Mouse (Mus musculus): ENCODE measurements around the gene Drd3. TPM values are rescaled to one million over a fixed set of nuclear protein-coding genes. Genes with fewer than 3 reads are reported as not detected.
A peak's percentile ranks its signal among the peaks of the same experiment; 100 is the strongest.

Drd3 gene
- polyA plus RNA-seq, 1 experiment from 2014 or later = not detected

DNA sequence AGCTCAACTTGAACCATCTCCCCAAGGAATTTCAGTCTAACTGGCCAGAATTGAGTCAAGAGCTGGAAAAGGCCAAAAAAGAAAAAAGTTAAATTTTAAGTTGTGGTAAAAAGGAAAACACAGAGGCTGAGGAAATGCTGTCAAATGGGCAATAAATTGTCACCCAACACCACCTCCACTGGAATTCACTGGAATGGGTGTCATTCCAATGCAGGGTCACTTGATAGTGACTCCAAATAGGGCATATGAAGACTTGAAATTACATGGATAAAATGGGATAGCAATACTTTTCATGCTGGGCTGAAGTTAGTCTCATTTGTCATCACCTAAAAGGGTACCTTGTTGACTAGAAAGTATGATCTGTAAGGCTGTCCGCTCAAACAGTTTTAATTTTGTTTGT, 18.9 kb downstream of the Drd3 start:
- DNase-seq (ENCODE audit: low spot score) (no peak), ATAC-seq (ENCODE audit: low FRiP score) (no peak)
- H3K27me3 ChIP-seq (ENCODE audit: control insufficient read depth, insufficient read depth, low read length) = no peaks in the 10 kb centered on the region
- no peaks in the 10 kb centered on the region for H3K9me3 ChIP-seq (ENCODE audit: control insufficient read depth, low read length)
- no peaks in the 10 kb centered on the region for H3K36me3 ChIP-seq (ENCODE audit: control insufficient read depth, insufficient read depth, low read length)
- no peaks in the 10 kb centered on the region for H3K4me1 ChIP-seq (replicated peaks; ENCODE audit: control insufficient read depth, insufficient read depth, low read length)
- WGBS = 88% methylated on average over 1 of the region's 1 CpGs
- no peak overlapping the region for H3K4me2 ChIP-seq (replicated peaks; ENCODE audit: low read depth, low read length)
- no peak overlapping the region for H3K9ac ChIP-seq (ENCODE audit: low read depth, low read length)
- no peak overlapping the region for H3K4me3 ChIP-seq (ENCODE audit: low read depth, low read length)
- no peak overlapping the region for H3K27ac ChIP-seq (ENCODE audit: low read depth, low read length)

- no peak overlapping the region for H3K27ac ChIP-seq (ENCODE audit: low read depth, low read length)
- no peaks in the 10 kb centered on the region for H3K4me1 ChIP-seq (replicated peaks; ENCODE audit: control insufficient read depth, insufficient read depth, low read length)
- H3K36me3 ChIP-seq (ENCODE audit: control insufficient read depth, insufficient read depth, low read length) = no peaks in the 10 kb centered on the region
- WGBS = 87% methylated on average over 4 of the region's 4 CpGs
- DNase-seq (ENCODE audit: low spot score) (no peak), ATAC-seq (ENCODE audit: low FRiP score) (no peak)
- no peaks in the 10 kb centered on the region for H3K9me3 ChIP-seq (ENCODE audit: control insufficient read depth, low read length)
- H3K27me3 ChIP-seq (ENCODE audit: control insufficient read depth, insufficient read depth, low read length) = no peaks in the 10 kb centered on the region
- H3K4me3 ChIP-seq (ENCODE audit: low read depth, low read length) = no peak overlapping the region
- no peak overlapping the region for H3K9ac ChIP-seq (ENCODE audit: low read depth, low read length)
- H3K4me2 ChIP-seq (replicated peaks; ENCODE audit: low read depth, low read length) = no peak overlapping the region
These were observed 19.7 kb downstream of the Drd3 start for GRCm38 (mm10) chr16:43773506-43773905.

DNA sequence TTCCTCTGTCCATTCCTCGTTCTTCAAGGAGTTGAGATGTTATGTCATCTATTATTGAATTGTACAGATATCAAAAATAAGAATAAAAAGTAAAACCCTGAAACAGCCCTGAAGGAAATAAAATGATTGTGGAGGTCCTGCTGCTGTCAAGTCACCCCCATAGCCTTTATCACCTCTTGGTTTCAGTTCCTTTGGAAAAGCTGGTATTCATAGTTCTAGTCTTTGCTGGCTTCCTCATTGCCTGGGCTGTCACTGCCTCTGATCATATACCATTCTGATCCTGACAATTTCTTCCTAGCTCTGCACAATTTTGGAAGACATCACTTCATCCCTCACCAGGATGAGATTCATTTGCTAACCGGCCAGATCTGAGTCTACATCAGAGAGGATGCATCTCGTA, 23.1 kb downstream of the Drd3 start:
- H3K4me2 ChIP-seq (replicated peaks; ENCODE audit: low read depth, low read length) = no peak overlapping the region

GRCm38 (mm10) chr16:43799541-43799940, 45.7 kb downstream of the Drd3 start:
- Histone ChIP-seq H3K4me1 (replicated peaks; ENCODE audit: control insufficient read depth, insufficient read depth, low read length) (peaks cover 5% of the 10 kb centered on the region; the same call in 1 of the 2 replicates), H3K27me3 (ENCODE audit: control insufficient read depth, insufficient read depth, low read length) (no peaks in the 10 kb centered on the region), H3K27ac (ENCODE audit: low read depth, low read length) (no peak overlapping the region), H3K9ac (ENCODE audit: low read depth, low read length) (no peak overlapping the region), H3K36me3 (ENCODE audit: control insufficient read depth, insufficient read depth, low read length) (no peaks in the 10 kb centered on the region), H3K4me2 (replicated peaks; ENCODE audit: low read depth, low read length) (no peak overlapping the region), H3K4me3 (ENCODE audit: low read depth, low read length) (no peak overlapping the region), H3K9me3 (ENCODE audit: control insufficient read depth, low read length) (no peaks in the 10 kb centered on the region)
- WGBS = 30% methylated on average over 4 of the region's 4 CpGs
- 0 out of 2 replicates have a peak, but pooled peaks have one; percentile 22 for ATAC-seq (ENCODE audit: low FRiP score)
- peak; percentile 13 for DNase-seq (ENCODE audit: low spot score)

More for the DNA sequence above, 23.1 kb downstream of the Drd3 start:
- ATAC-seq (ENCODE audit: low FRiP score) (no peak), DNase-seq (ENCODE audit: low spot score) (no peak)
- Histone ChIP-seq H3K4me3 (ENCODE audit: low read depth, low read length) (no peak overlapping the region), H3K36me3 (ENCODE audit: control insufficient read depth, insufficient read depth, low read length) (no peaks in the 10 kb centered on the region), H3K27me3 (ENCODE audit: control insufficient read depth, insufficient read depth, low read length) (no peaks in the 10 kb centered on the region), H3K27ac (ENCODE audit: low read depth, low read length) (no peak overlapping the region), H3K9me3 (ENCODE audit: control insufficient read depth, low read length) (no peaks in the 10 kb centered on the region), H3K9ac (ENCODE audit: low read depth, low read length) (no peak overlapping the region), H3K4me1 (replicated peaks; ENCODE audit: control insufficient read depth, insufficient read depth, low read length) (no peaks in the 10 kb centered on the region)
- WGBS = 88% methylated on average over 3 of the region's 3 CpGs

- 4% methylated on average over 13 of the region's 13 CpGs for WGBS
- H3K27ac ChIP-seq (ENCODE audit: low read depth, low read length) = no peak overlapping the region
- peaks cover 5% of the 10 kb centered on the region; the same call in 1 of the 2 replicates for H3K4me1 ChIP-seq (replicated peaks; ENCODE audit: control insufficient read depth, insufficient read depth, low read length)
These were observed 46.4 kb downstream of the Drd3 start for GRCm38 (mm10) chr16:43800119-43800721.

DNA sequence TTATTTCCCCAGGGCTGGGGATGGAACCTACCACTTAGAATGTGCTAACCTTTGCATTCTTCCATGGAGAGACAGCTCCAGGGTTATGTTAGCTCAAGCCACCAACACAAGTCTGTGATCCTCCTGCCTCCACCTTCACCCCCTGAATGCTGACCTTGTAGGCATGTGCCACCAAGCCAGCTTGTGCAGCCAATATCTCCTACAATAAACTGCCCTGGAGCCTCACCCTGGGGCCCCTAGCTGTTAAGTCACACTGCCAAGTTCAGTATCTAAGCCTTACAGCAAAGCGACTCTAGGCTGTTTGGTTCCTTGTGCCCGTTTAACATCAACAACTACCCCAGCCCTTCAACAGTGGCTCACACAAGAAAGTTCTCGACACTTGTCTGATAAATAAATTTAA, 47.3 kb downstream of the Drd3 start:
- ATAC-seq (ENCODE audit: low FRiP score) (no peak), DNase-seq (ENCODE audit: low spot score) (peak; percentile 16)
- no peaks in the 10 kb centered on the region for H3K36me3 ChIP-seq (ENCODE audit: control insufficient read depth, insufficient read depth, low read length)
- WGBS = 58% methylated on average over 3 of the region's 3 CpGs
- no peak overlapping the region for H3K9ac ChIP-seq (ENCODE audit: low read depth, low read length)
- no peak overlapping the region for H3K27ac ChIP-seq (ENCODE audit: low read depth, low read length)
- peaks cover 5% of the 10 kb centered on the region; the same call in 1 of the 2 replicates for H3K4me1 ChIP-seq (replicated peaks; ENCODE audit: control insufficient read depth, insufficient read depth, low read length)
- H3K9me3 ChIP-seq (ENCODE audit: control insufficient read depth, low read length) = no peaks in the 10 kb centered on the region
- H3K27me3 ChIP-seq (ENCODE audit: control insufficient read depth, insufficient read depth, low read length) = no peaks in the 10 kb centered on the region
- no peak overlapping the region for H3K4me3 ChIP-seq (ENCODE audit: low read depth, low read length)
- H3K4me2 ChIP-seq (replicated peaks; ENCODE audit: low read depth, low read length) = no peak overlapping the region

More at GRCm38 (mm10) chr16:43800119-43800721, 46.4 kb downstream of the Drd3 start:
- DNase-seq (ENCODE audit: low spot score) (peak; percentile 29), ATAC-seq (ENCODE audit: low FRiP score) (peak; percentile 67)
- no peaks in the 10 kb centered on the region for H3K27me3 ChIP-seq (ENCODE audit: control insufficient read depth, insufficient read depth, low read length)
- H3K4me2 ChIP-seq (replicated peaks; ENCODE audit: low read depth, low read length) = no peak overlapping the region; the same call in 1 of the 2 replicates
- H3K9ac ChIP-seq (ENCODE audit: low read depth, low read length) = no peak overlapping the region
- no peak overlapping the region for H3K4me3 ChIP-seq (ENCODE audit: low read depth, low read length)
- no peaks in the 10 kb centered on the region for H3K36me3 ChIP-seq (ENCODE audit: control insufficient read depth, insufficient read depth, low read length)
- H3K9me3 ChIP-seq (ENCODE audit: control insufficient read depth, low read length) = no peaks in the 10 kb centered on the region

DNA sequence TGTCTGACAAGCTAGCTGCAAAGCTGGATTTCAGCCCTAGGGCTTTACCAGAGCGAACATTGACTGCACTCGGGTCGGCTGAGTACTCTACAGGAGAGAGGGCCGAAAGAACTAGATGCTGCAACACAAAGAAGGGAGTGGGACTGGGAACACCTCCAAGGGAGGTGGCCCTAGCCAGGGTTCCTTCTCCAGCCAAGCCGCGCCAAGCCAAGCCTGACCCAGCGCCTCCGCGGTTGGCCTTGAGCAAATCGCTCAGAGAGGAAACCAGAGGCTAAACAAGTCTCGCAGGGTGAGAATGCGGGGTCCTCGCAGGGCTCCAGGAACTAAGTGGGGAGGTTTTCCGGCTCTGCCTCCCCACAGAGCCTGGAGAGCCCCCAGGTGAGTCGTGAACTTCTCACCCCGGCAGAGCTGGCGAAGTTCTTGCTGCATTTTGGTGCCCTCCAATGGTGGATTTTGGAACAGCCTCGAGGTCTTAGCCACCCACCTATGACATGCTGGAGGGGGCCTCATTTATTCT, 48.0 kb downstream of the Drd3 start:
- Histone ChIP-seq H3K27ac (ENCODE audit: low read depth, low read length) (no peak overlapping the region), H3K9me3 (ENCODE audit: control insufficient read depth, low read length) (no peaks in the 10 kb centered on the region), H3K9ac (ENCODE audit: low read depth, low read length) (peak overlapping the region; percentile 51; the same call in 1 of the 2 replicates), H3K4me2 (replicated peaks; ENCODE audit: low read depth, low read length) (peak overlapping the region; percentile 72), H3K36me3 (ENCODE audit: control insufficient read depth, insufficient read depth, low read length) (no peaks in the 10 kb centered on the region), H3K4me3 (ENCODE audit: low read depth, low read length) (peak overlapping the region; percentile 35), H3K27me3 (ENCODE audit: control insufficient read depth, insufficient read depth, low read length) (no peaks in the 10 kb centered on the region), H3K4me1 (replicated peaks; ENCODE audit: control insufficient read depth, insufficient read depth, low read length) (peaks cover 5% of the 10 kb centered on the region; the same call in 1 of the 2 replicates)
- ATAC-seq (ENCODE audit: low FRiP score) (peak; percentile 71), DNase-seq (ENCODE audit: low spot score) (peak; percentile 84)
- under 1% methylated on average over 18 of the region's 18 CpGs for WGBS

- H3K9ac ChIP-seq (ENCODE audit: low read depth, low read length) = no peak overlapping the region
- H3K4me2 ChIP-seq (replicated peaks; ENCODE audit: low read depth, low read length) = no peak overlapping the region
- no peak overlapping the region for H3K4me3 ChIP-seq (ENCODE audit: low read depth, low read length)
- no peak overlapping the region for H3K27ac ChIP-seq (ENCODE audit: low read depth, low read length)
- no peaks in the 10 kb centered on the region for H3K36me3 ChIP-seq (ENCODE audit: control insufficient read depth, insufficient read depth, low read length)
- no peaks in the 10 kb centered on the region for H3K9me3 ChIP-seq (ENCODE audit: control insufficient read depth, low read length)
- ATAC-seq (ENCODE audit: low FRiP score) = no peak
- peaks cover 5% of the 10 kb centered on the region; the same call in 1 of the 2 replicates for H3K4me1 ChIP-seq (replicated peaks; ENCODE audit: control insufficient read depth, insufficient read depth, low read length)
- 50% methylated on average over 5 of the region's 5 CpGs for WGBS
- H3K27me3 ChIP-seq (ENCODE audit: control insufficient read depth, insufficient read depth, low read length) = no peaks in the 10 kb centered on the region
- DNase-seq (ENCODE audit: low spot score) = no peak
These were observed 48.6 kb downstream of the Drd3 start for GRCm38 (mm10) chr16:43802466-43802865.

GRCm38 (mm10) chr16:43804364-43804763, 50.5 kb downstream of the Drd3 start:
- WGBS = 94% methylated on average over 6 of the region's 6 CpGs
- Histone ChIP-seq H3K4me3 (ENCODE audit: low read depth, low read length) (no peak overlapping the region), H3K4me1 (replicated peaks; ENCODE audit: control insufficient read depth, insufficient read depth, low read length) (peaks cover 5% of the 10 kb centered on the region; the same call in 1 of the 2 replicates), H3K9me3 (ENCODE audit: control insufficient read depth, low read length) (no peaks in the 10 kb centered on the region), H3K27ac (ENCODE audit: low read depth, low read length) (no peak overlapping the region), H3K9ac (ENCODE audit: low read depth, low read length) (no peak overlapping the region), H3K4me2 (replicated peaks; ENCODE audit: low read depth, low read length) (no peak overlapping the region), H3K36me3 (ENCODE audit: control insufficient read depth, insufficient read depth, low read length) (no peaks in the 10 kb centered on the region), H3K27me3 (ENCODE audit: control insufficient read depth, insufficient read depth, low read length) (no peaks in the 10 kb centered on the region)
- DNase-seq (ENCODE audit: low spot score) (no peak), ATAC-seq (ENCODE audit: low FRiP score) (no peak)

Measured in hindbrain, embryonic 11.5 days (tissue).